Mouse (Mus musculus) kidney, postnatal 25 days (tissue): ENCODE measurements at regions not wholly inside any gene's neighbourhood (a gene's known extent, or its start where the extent isn't known, plus 50 kb on each side); places are given as distances from the start of the nearest gene placed in this dataset.
A peak's percentile ranks its signal among the peaks of the same experiment; 100 is the strongest.

Experiments used
- DNase-seq, 2 experiments: peaks; one replicate each; pipeline ENCODE4 v3.0.0; 2021; ENCODE audit warnings: mixed read lengths in 2 of 2

DNA sequence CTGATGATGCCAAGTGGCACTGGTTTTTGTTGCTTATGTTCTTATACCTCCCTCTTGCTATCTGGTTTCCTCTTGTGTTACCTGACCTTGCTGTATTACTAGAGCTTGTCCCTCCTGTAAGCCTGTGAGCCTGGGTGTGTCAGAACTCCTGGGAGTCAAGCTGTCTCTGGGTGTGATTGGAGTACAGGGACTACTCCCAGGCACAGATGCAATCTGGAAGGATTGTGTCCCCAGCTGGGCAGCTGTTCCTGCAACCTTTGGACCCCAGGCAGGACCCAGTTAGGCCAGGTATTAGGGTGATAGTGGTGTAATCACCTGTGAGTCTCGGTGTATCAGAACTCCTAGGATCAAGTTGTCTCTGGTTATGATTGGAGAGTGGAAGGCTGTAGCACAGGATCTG is 97.4 kb upstream of the Dock11 start:
- no peak for DNase-seq

DNA sequence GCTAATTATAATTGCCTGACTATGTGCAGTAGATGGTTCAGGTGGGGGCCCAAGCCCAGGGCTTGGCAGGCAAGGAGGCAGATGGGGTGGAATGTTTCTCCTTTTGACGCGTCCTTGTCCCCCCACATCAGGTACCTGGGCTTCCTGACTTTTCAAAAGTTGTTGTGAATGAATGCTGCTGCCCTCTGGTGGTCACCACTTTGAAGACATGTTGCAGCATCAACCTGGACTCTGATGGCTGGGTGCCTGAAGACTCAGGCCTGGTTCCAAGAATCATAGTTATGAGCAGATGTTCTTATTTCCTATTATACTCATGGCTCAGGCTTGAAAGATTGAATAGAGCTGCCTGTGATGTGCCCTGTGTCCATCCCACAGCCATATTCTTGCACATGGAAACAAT is 75.4 kb upstream of the Dock11 start:
- DNase-seq: peak in 1 of 2 experiments; percentile 44

DNA sequence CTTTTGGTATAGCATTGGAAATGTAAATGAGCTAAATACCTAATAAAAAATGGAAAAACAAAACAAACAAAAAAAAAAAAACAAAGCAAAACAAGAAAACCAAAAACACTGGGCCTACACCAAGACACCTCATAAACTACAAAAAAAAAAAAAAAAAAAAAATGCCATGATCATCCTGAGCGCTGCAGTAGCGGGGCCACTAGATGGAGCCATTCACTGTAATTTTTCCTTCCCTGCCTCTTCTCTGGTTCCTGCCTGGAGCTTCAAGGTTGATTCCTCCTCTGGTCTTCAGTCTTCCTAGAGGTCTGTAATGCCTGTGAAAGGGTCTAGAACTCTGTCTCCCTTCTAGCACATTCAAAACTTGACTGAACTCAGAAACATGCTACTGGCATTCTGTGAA is 54.2 kb upstream of the Dock11 start:
- peak in 1 of 2 experiments; percentile 35 for DNase-seq

DNA sequence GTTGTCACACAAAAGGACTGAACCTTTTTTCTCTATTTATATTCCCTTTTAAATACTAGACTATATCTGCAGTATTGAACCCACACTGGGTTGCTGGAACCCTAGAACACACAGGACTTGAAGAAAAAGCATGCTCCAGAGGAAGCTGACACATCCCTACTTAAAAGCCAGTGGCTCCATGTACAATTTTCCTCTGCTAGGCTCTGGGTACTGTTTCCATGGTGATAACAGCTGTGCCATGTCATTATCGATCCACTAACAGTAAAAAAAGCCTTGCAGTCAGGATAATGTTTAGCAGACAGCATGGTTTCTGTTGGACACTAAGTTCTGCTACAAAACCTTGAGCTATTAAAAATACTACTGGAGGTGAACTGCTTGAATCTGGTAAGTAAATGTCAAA is 50.6 kb upstream of the Dock11 start:
- no peak for DNase-seq
